Mouse (Mus musculus) thymus, postnatal 10 days (tissue): Measurements from ENCODE around the gene Dpysl5.

ENCODE experiments used
- DNase-seq, 2 experiments: peaks; one replicate each; pipeline ENCODE4 v3.0.0; 2021; ENCODE audit warnings: low spot score in 2 of 2

Dpysl5 gene

GRCm38 (mm10) chr5:30824124-30824988 is 113.0 kb downstream of the Dpysl5 start:
- DNase-seq: no peak

- no peak for DNase-seq
Observed at GRCm38 (mm10) chr5:30825166-30825565, 113.8 kb downstream of the Dpysl5 start.

GRCm38 (mm10) chr5:30825821-30826220 is 114.5 kb downstream of the Dpysl5 start:
- DNase-seq: no peak

GRCm38 (mm10) chr5:30833416-30833815 is 122.1 kb downstream of the Dpysl5 start:
- no peak for DNase-seq

GRCm38 (mm10) chr5:30839731-30840130 is 128.4 kb downstream of the Dpysl5 start:
- no peak for DNase-seq

GRCm38 (mm10) chr5:30841896-30842295 is 130.5 kb downstream of the Dpysl5 start:
- DNase-seq: no peak
